Mouse (Mus musculus): ENCODE data around the gene Gm49318.

Gm49318 gene

DNA sequence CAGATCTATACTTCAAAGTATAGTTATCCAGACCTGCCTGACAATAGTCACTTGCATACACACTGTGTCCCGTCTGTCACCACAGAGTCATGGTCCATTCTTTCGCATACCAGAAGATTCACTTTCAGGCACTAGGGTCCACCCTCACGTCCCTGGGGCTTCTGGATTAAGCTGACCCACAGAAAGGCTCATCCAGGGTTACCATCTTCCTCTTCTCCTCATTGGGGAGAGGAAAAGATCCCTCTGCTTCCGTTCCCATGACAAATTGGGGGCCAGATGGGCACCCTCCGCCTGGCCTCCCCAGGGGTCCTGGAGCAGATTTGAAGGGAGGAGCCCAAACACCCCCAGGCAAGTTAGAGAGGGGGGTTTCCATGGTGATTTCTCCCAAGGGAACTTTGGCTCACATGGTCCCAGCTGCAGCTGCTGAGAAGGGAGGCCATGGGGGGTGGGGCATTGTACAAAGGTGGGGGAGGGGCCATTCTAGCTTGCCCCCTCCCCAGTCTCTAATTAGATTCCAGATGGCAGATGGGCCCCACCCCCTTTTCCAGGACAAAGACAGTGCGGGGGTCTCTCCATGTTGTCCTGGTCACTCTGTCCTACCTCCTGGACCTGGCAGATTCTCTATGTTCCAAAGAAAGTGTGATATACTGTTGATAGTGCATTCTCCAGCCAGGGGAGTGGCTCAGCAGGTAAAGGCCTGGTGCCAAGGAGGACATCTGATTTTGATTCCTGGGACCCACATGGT, 35.6 kb downstream of the Gm49318 start:
- no peak for DNase-seq (ENCODE audit: low spot score in 2 of 2)

DNA sequence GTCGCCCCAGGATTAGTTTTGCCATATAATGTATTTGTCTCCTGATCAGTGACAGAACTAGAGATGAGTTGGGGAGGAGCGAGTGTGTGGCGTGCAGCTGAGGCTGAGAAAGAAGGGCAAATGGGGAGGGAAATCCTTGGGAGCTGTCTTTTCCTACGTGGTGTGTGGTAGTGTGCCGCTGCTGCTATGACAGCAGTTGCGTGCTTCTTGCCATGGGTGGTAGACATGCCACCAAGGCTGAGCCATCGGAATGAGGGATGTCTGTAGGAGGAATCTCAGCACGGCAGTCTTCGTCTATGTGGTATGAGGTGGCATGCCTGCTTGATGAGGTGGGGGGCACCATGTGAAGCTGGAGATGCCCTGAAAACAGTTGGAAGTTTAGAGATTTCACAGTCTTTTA, 40.7 kb downstream of the Gm49318 start:
- no peak for DNase-seq (ENCODE audit: low spot score in 2 of 2)

DNA sequence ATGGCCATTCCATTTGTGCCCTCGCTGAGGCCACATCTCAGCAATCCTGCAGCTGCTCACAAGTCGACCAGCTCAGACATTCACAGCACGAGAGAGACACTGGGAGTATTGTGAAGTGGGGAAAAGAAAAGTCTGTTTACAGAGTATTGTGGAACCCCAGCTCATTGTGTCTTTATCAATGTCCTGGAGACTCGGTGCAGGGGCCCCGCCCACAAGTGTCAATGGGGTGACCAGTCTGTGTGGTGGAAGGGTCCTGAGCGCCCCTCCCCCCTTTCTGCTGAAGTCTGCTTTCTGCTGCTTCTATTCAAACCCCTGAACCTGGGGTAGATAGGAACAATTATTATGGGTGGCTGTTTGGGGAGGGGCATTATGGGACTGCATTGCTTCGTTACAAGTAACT, 42.6 kb downstream of the Gm49318 start:
- DNase-seq (ENCODE audit: low spot score in 2 of 2) = no peak

DNA sequence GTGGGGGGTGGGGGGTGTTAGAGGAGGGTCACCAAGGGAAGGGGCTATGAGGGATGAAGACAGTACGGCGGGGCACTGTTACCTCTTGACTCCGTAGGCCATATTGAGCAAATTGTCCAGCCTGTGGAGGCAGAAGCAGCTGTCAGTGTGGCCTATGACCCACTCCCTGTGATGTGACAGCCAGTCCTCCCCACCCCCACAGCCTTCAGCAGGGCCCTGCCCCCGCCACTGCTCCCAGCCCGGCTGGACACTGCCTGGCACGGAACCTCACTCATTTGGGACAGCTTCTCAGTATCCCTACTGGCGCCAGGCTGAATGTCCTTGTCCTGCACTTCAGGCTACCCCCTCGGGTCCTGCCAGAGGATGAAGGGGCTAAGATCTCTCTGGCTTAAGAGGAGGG, 46.5 kb downstream of the Gm49318 start:
- no peak for DNase-seq (ENCODE audit: low spot score in 2 of 2)

DNA sequence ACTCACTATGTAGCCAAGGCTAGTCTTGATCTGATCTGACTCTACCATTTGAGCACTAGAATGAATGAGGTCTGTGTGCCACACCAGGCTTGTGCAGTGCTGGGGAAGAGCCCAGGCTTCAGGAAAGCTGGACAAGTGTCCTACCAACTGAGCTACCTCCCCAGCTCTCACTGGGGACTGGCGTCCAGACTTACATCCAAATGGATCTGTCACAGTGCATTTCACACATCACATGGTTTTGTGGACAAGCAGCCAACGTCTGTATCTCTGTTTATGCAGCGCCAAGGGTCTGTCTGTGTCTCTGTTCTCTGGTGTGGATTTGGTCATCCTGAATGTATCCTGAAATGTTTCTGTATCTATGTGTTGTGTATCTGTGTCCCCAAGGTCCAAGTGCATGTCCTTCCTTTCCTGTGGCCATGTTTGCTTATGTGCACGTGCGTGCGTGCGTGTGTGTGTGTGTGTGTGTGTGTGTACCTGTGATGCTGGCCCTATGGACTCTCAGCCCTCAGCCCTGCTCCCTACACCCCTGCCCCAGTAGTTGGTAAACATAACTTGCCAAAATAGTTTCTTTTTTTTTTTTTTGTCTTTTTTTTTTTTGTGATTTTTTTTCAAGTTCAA, 53.7 kb downstream of the Gm49318 start:
- DNase-seq (ENCODE audit: low spot score in 2 of 2) = no peak

DNA sequence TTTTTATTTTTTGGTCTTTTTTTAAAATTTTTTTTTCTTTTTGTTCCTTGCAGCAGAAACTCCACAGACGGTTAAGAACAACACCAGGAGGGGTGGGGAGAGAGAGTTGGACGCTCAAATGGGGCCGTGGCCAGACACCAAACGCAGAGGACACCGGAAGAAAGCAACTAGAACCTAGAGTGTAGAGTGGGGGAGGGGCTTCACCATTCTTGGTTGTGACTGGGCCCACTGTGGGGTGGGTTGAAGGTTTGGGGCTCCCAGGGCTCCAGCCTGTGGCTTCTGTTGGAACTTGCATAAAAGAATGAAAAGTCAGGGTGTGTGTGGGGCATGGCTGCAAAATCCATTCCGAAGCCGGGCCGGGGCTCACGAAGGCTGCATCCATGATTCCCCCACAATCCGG, 54.8 kb downstream of the Gm49318 start:
- DNase-seq (ENCODE audit: low spot score in 2 of 2) = no peak

DNA sequence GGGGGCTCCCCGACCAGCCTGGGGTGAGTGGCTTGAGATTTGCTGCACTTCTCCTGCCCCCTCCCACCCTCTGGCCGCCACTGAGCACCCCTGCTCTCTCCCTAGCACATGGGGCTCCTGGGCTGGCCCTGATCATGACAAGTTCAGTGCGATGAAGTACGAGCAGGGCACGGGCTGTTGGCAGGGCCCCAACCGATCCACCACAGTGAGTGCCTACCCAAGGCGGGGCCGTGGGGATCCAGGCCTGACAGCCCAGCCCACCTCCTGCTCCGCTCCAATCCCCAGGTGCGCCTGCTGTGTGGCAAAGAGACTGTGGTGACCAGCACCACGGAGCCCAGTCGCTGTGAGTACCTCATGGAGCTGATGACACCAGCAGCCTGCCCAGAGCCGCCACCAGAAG, 58.3 kb downstream of the Gm49318 start:
- DNase-seq (ENCODE audit: low spot score in 2 of 2) = peak in 1 of 2 experiments; percentile 71

DNA sequence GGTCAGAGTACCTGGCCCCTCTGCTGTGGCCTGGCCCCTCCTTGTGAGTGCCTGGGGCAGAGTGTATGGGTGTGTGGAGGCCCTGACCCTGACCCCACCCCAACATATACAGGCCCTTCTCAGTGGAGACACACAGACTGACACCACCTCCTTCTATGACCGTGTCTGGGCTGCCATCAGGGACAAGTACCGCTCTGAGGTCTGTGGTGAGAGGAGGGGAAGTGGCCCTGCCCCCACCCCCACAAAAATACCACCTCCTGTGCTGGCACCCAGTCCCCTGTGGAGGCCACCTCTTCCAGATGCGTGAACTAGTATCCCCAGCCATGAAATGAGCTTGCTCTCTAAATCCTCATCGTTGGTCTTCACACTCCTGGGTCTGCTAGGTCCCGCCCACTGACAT, 60.0 kb downstream of the Gm49318 start:
- DNase-seq (ENCODE audit: low spot score in 2 of 2) = no peak

DNA sequence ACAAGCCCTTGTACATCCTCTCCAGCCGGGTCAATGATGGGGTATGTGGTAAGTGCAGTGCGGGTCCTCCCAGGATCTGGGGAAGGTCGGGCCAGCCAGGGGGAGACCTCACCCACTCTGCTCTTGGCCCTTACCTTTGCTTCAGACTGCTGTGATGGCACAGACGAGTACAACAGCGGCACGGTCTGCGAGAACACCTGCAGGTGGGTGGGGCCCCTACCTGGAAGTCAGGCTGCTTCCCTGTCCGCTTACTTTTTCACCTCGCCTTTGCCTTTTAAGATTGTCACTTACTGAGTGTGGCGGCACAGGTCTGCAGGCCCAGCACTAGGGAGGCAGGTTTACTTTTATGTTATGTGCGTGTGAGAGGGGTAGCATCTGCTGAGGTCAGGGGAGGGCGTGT, 66.5 kb downstream of the Gm49318 start:
- no peak for DNase-seq (ENCODE audit: low spot score in 2 of 2)

DNA sequence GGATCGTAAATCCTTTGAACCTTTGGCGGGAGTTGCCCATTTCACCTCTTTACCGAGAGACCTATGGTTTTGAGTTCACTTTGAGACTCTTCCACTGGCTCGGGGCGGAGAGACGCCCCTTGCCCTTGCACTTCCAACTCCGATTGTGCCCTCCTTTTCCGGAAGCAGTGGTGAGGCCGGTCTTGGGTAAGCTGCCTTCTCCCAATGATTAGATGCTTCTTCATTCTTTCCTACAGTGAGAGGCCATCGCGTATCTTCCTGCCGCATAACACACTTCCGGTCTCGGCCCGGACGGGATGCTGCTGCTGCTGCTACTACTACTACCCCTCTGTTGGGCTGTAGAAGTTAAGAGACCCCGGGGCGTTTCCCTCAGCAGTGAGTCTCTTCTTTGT, 67.9 kb downstream of the Gm49318 start:
- peak; percentile 63 to 79 for DNase-seq (ENCODE audit: low spot score in 2 of 2)

DNA sequence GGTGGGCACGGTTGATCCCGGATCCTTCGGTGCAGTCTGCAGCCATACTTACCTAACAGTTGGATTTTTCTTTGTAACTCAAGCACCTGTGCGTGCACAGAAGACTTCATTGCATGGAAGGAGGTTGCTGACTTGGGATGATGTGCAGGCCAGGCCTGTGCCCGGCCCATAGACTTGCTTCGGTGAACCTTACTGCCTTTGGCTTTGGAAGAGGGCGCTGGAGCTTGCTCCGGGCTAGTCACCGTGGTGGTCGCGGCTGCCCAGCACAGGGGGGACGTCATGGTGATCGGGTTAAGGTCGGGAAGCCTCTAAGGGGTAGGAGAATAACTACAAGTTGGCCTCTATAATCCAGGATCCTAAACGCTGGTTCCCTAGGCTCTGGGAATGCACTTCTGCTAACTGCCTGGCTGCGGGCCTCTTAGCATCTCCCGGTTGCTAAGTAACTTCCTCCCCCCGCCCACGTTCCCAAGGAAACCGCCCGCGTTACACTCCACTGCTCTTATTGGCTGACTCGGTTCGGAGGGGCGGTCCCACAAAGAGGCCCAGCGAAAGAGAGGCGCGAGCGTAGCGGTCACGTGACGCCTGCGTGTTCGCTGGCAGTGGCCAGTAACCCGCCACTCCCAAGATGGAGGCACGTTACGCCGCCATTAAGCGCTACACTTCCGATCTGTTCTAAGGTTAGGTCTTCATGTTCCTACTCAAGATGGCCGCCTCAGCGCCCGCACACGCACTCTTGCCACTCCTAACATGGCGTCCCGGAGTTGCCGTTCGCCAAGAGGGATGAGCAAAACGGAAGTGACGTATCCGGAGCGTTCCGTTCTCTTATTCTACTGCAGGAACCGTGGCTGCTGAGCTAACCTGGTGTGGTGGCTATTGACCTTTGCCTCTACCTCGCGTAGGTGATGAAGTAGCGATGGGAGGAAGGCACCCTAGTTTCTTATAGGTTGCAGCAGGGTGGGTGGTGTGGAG, 68.6 kb downstream of the Gm49318 start, which contains the start of the genes Ccdc151 and Prkcsh:
TSS of gene Ccdc151 (minus strand) at position 441 of the 969 bp plus-strand sequence.
TSS of gene Prkcsh (plus strand) at position 613 of the 969 bp plus-strand sequence.
- peak; percentile 100 for DNase-seq (ENCODE audit: low spot score in 2 of 2)

DNA sequence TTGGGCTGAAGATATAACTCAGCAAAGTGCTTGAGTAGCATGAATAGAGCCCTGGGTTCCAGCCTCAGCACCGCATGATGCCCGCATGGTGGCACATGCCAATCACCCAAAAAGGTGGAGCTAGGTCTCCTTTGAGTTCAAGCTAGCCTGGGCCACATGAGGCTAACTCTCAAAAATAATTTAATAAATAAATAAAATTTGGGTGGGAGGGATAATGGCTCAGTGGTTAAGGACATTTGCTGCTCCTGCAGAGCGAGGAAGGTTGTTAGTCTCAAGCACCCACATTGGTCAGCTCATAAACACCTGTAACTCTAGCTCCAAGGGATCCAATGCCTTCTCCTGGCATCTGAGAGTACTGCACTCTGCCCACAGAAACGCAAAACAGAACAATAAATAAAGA, 69.4 kb downstream of the Gm49318 start:
- DNase-seq (ENCODE audit: low spot score in 2 of 2) = no peak

DNA sequence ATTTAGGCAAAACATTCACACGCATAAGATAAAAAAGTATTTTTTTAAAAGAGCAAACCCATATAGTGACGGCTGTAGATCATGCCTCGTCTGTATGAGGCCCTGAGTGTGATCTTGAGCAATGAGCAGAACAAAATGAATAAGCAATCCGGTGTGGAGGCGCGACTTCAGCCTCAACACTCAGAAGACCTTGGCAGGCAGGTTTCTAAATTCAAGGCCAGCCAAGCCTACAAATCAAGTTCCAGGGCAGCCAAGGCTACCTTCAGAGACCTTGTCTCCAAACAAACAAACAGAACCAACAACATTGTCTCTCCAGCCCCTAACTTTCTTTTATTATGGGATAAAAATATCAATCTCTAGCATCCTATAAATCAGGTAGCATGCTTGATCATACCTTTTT, 70.8 kb downstream of the Gm49318 start:
- DNase-seq (ENCODE audit: low spot score in 2 of 2) = no peak

DNA sequence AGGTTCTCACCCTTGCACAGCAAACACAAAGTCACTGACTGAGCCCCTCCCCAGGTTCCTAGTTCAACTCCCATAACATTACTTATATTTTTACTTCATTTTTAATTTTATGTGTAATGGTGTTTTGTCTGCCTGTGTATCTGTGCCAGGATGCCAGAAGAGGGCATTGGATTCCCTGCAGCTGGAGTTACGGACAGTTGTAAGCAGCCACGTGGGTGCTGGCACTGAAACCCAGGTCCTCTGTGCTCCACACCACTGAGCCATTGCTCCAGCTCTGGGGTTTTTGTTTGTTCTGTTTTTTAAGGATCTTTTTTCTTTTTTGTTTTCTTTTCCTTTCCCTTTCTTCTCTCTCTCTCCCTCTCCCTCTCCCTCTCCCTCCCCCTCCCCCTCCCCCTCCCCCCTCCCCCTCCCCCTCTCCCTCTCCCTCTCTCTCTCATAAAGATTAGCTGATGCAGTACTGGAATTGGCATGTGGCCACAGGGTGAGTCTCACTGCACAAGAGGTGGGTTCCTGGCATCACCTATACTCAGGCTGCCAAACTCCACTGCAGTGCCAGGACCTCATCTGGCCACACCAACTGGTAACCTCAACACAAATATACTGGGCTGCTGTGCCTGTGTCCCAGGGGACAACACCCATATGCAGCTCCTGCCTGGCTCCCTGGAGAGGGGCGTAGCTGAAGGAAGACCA, 74.7 kb downstream of the Gm49318 start:
- DNase-seq (ENCODE audit: low spot score in 2 of 2) = no peak

DNA sequence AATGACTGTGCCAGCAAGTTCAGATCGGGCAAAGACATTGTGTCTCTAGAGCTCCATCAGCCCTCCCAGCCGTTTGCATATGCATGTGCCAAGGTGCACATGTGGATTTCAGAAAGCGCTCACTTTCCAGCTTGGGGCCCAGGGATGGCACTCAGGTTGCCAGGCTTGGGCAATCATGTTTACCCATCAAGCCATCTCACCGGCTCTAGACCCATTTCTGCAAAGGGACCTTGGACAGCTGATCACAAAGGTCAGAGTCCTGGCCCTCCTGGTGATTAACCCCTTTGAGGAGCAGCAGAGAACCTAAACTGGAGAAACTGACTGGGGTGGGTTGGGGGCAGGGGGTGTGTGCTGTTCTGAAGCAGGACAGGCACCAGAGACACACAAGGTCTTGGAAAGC, 78.8 kb downstream of the Gm49318 start:
- no peak for DNase-seq (ENCODE audit: low spot score in 2 of 2)

DNA sequence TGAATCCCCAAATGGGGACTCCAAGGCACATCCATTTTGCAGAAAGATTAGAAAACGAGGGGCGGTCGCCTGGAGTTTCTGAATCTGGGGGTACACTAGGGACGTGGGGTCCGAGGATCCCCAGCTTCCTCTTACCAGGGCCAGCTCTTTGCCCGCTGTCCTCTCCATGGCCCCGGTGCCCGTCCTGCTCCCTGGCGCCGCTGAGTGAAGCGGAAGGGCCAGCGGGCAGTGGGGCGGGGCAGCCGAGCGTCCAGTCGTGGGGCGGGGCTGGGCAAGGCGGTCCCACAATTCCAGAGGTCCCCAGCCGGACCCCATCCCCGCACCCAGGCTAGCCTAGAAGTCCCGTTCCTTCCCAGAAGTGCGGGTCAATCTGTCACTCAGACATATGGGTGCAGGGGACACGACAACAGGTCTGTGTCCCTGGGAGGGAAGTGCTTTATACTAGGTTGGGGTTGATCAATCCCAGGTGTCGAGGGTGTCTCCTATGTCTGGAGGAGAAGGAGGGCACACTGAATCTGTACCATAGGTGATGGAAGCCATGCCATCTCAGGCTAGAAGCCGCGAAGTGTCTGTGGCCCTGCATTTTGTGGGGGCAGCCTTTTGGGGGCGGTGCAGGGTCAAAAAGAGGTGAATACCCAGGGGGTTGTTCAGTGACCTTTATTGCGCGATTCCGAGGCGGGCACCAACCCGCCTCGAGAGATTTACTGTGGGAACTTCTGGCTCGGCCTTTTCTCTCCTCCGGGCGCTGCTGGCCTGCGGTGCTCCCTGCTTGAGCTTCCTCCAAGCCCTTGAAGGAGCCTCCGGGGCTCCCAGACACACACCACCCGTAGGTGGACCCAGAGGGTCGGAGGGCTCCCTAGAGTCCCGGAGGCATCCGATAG, 81.6 kb downstream of the Gm49318 start, which contains the start of gene Rgl3:
TSS of gene Rgl3 (minus strand) at position 217 of the 881 bp plus-strand sequence.
- DNase-seq (ENCODE audit: low spot score in 2 of 2) = no peak

DNA sequence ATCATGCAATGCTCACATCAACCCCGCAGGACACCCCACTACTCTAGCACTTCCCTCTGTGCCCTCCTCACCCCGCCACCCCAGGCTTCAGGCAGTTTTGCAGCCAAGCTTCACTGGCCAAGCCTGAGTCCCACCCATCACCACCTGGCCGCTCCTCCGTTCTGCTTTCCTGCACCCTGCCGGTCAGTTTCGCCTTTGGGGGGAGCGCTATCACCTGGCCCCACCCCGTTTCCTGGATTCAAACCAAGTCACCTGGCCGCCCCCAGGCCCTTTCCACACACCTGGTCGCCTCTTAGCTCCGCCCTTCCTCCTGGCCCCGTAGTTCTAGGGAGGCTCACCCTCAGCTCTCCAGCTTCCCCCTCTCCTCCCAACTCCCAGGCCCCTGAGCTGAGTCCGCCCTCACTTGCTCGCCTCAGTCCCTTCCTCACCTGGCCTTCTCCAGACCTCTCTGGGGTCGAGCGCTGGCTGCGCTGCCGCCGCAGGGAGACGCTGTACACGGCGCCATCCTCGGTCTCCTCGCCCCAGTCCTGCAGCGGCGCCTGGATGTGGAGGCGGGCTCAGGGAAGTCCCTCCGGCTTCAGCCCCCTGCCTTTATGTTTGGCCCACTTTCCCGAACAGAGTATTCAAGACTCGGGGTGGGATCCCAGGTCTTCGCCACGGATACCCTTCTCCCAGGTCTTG, 82.5 kb downstream of the Gm49318 start:
- DNase-seq (ENCODE audit: low spot score in 2 of 2) = no peak

DNA sequence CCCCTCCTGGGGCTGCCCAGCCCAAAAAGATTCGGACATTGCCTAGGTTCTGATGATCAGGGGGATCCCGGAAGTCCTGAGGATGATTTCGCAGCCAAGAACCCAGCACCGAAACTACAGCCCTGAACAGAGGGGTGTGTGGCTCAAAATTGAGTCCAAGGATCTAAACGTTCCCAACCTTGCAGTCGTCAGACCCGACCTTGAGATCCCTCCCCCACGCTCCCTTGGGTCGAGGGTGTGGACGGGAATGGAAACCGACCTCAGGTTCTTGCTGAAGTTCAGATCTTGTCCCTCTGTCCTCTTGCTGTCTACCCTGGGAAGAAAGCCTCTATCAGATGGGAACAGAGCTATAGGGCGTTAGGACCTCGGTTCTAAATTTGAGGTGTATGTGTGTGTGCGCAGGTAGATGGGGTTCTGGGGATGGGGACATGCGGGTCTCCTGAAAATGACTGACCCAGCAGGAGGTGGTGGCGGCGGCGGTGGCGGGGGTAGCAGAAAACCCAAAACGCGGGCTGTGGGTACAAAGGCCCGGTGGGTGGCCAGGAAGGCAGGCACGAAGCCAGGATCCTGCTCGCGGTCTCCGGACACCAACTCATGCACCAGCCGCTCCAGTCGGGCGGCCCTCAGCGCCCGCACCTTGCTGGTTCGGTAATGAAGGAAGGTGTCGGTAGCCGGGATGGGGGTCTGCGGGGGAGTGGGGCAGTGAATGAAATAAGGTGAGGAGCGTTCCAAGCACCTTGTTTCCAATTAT, 83.3 kb downstream of the Gm49318 start:
- DNase-seq (ENCODE audit: low spot score in 2 of 2) = no peak

Measured in right cerebral cortex, postnatal 10 days (tissue).